Mouse (Mus musculus) heart, adult 2 months (tissue): ENCODE measurements around the gene Vat1.

Source experiments
- CTCF ChIP-seq: fragments of 200-600 bp; IDR thresholded peaks from 2 replicates; pipeline ENCODE4 v1.8.1; 2022; ENCODE audit warnings: antibody characterized with exemption, mild to moderate bottlenecking, moderate library complexity
- EP300 ChIP-seq: fragments of 200-500 bp; IDR thresholded peaks from 2 replicates; pipeline ENCODE4 v1.6.1; 2011; ENCODE audit warnings: low read depth, low read length, control low read depth; ENCODE audit not compliant: insufficient read depth
- POLR2A ChIP-seq: fragments of 200-500 bp; IDR thresholded peaks from 2 replicates; pipeline ENCODE4 v1.6.1; 2011; ENCODE audit warnings: mild to moderate bottlenecking, low read depth, low read length, control low read depth; ENCODE audit not compliant: insufficient read depth

- TF ChIP-seq CTCF (no peak), EP300 (no peak), POLR2A (no peak)
Observed at GRCm38 (mm10) chr11:101458217-101458616, 7.8 kb downstream of the Vat1 start.
